Mouse (Mus musculus): ENCODE results near the gene Pde4b. TPM values are rescaled to one million over a fixed set of nuclear protein-coding genes. Genes with fewer than 3 reads are reported as not detected.
A peak's percentile ranks its signal among the peaks of the same experiment; 100 is the strongest.

Gene Pde4b
- polyA plus RNA-seq, 1 experiment, result 7.5 TPM

- Histone ChIP-seq H3K36me3 (ENCODE audit: control insufficient read depth, insufficient read depth, low read length) (no peaks in the 10 kb centered on the region), H3K27ac (ENCODE audit: control insufficient read depth, insufficient read depth, low read depth, low read length) (no peak overlapping the region; the same call in 1 of the 2 replicates), H3K4me1 (ENCODE audit: control insufficient read depth, insufficient read depth, low read length) (peaks cover 6% of the 10 kb centered on the region; the same call in 1 of the 2 replicates), H3K27me3 (ENCODE audit: control insufficient read depth, insufficient read depth, low read length) (no peaks in the 10 kb centered on the region), H3K4me3 (ENCODE audit: control insufficient read depth, low read depth, low read length) (no peak overlapping the region)
- TF ChIP-seq CTCF (IDR thresholded peaks at IDR 0.05; ENCODE audit: control insufficient read depth, insufficient read depth, insufficient replicate concordance, low read depth, low read length) (no peak), POLR2A (IDR thresholded peaks at IDR 0.05; ENCODE audit: control insufficient read depth, low read depth, low read length) (no peak)
Measured at GRCm38 (mm10) chr4:102510061-102510460, 422.7 kb downstream of the Pde4b start.

GRCm38 (mm10) chr4:102510939-102511391, 423.6 kb downstream of the Pde4b start:
- Histone ChIP-seq H3K36me3 (ENCODE audit: control insufficient read depth, insufficient read depth, low read length) (no peaks in the 10 kb centered on the region), H3K27ac (ENCODE audit: control insufficient read depth, insufficient read depth, low read depth, low read length) (peak overlapping the region; percentile 85), H3K27me3 (ENCODE audit: control insufficient read depth, insufficient read depth, low read length) (no peaks in the 10 kb centered on the region), H3K4me3 (ENCODE audit: control insufficient read depth, low read depth, low read length) (no peak overlapping the region), H3K4me1 (ENCODE audit: control insufficient read depth, insufficient read depth, low read length) (peaks cover 6% of the 10 kb centered on the region; the same call in 1 of the 2 replicates)
- no peak for TF ChIP-seq CTCF (IDR thresholded peaks at IDR 0.05; ENCODE audit: control insufficient read depth, insufficient read depth, insufficient replicate concordance, low read depth, low read length)
- TF ChIP-seq POLR2A (IDR thresholded peaks at IDR 0.05; ENCODE audit: control insufficient read depth, low read depth, low read length), result no peak

GRCm38 (mm10) chr4:102511511-102511910, 424.2 kb downstream of the Pde4b start:
- H3K4me3 ChIP-seq (ENCODE audit: control insufficient read depth, low read depth, low read length), result no peak overlapping the region
- H3K27ac ChIP-seq (ENCODE audit: control insufficient read depth, insufficient read depth, low read depth, low read length), result peak overlapping the region; percentile 85
- no peaks in the 10 kb centered on the region for H3K36me3 ChIP-seq (ENCODE audit: control insufficient read depth, insufficient read depth, low read length)
- H3K27me3 ChIP-seq (ENCODE audit: control insufficient read depth, insufficient read depth, low read length), result no peaks in the 10 kb centered on the region
- H3K4me1 ChIP-seq (ENCODE audit: control insufficient read depth, insufficient read depth, low read length), result peaks cover 6% of the 10 kb centered on the region; the same call in 1 of the 2 replicates
- TF ChIP-seq POLR2A (IDR thresholded peaks at IDR 0.05; ENCODE audit: control insufficient read depth, low read depth, low read length) (no peak), CTCF (IDR thresholded peaks at IDR 0.05; ENCODE audit: control insufficient read depth, insufficient read depth, insufficient replicate concordance, low read depth, low read length) (no peak)

- H3K27ac ChIP-seq (ENCODE audit: control insufficient read depth, insufficient read depth, low read depth, low read length), result no peak overlapping the region
- TF ChIP-seq POLR2A (IDR thresholded peaks at IDR 0.05; ENCODE audit: control insufficient read depth, low read depth, low read length), result no peak
- no peak for TF ChIP-seq CTCF (IDR thresholded peaks at IDR 0.05; ENCODE audit: control insufficient read depth, insufficient read depth, insufficient replicate concordance, low read depth, low read length)
- no peak overlapping the region for H3K4me3 ChIP-seq (ENCODE audit: control insufficient read depth, low read depth, low read length)
- no peaks in the 10 kb centered on the region for H3K27me3 ChIP-seq (ENCODE audit: control insufficient read depth, insufficient read depth, low read length)
- no peaks in the 10 kb centered on the region for H3K36me3 ChIP-seq (ENCODE audit: control insufficient read depth, insufficient read depth, low read length)
- H3K4me1 ChIP-seq (ENCODE audit: control insufficient read depth, insufficient read depth, low read length), result peaks cover 6% of the 10 kb centered on the region; the same call in 1 of the 2 replicates
Measured at GRCm38 (mm10) chr4:102512940-102513339, 425.6 kb downstream of the Pde4b start.

GRCm38 (mm10) chr4:102513514-102513913, 426.2 kb downstream of the Pde4b start:
- Histone ChIP-seq H3K4me1 (ENCODE audit: control insufficient read depth, insufficient read depth, low read length) (peaks cover 6% of the 10 kb centered on the region; the same call in 1 of the 2 replicates), H3K4me3 (ENCODE audit: control insufficient read depth, low read depth, low read length) (no peak overlapping the region), H3K27ac (ENCODE audit: control insufficient read depth, insufficient read depth, low read depth, low read length) (no peak overlapping the region), H3K27me3 (ENCODE audit: control insufficient read depth, insufficient read depth, low read length) (no peaks in the 10 kb centered on the region), H3K36me3 (ENCODE audit: control insufficient read depth, insufficient read depth, low read length) (no peaks in the 10 kb centered on the region)
- TF ChIP-seq CTCF (IDR thresholded peaks at IDR 0.05; ENCODE audit: control insufficient read depth, insufficient read depth, insufficient replicate concordance, low read depth, low read length) (no peak), POLR2A (IDR thresholded peaks at IDR 0.05; ENCODE audit: control insufficient read depth, low read depth, low read length) (no peak)

- no peak for TF ChIP-seq POLR2A (IDR thresholded peaks at IDR 0.05; ENCODE audit: control insufficient read depth, low read depth, low read length)
- Histone ChIP-seq H3K27me3 (ENCODE audit: control insufficient read depth, insufficient read depth, low read length) (no peaks in the 10 kb centered on the region), H3K4me3 (ENCODE audit: control insufficient read depth, low read depth, low read length) (no peak overlapping the region), H3K36me3 (ENCODE audit: control insufficient read depth, insufficient read depth, low read length) (no peaks in the 10 kb centered on the region), H3K27ac (ENCODE audit: control insufficient read depth, insufficient read depth, low read depth, low read length) (no peak overlapping the region), H3K4me1 (ENCODE audit: control insufficient read depth, insufficient read depth, low read length) (peaks cover 6% of the 10 kb centered on the region; the same call in 1 of the 2 replicates)
Measured at GRCm38 (mm10) chr4:102514972-102515835, 427.9 kb downstream of the Pde4b start.

- no peak for TF ChIP-seq POLR2A (IDR thresholded peaks at IDR 0.05; ENCODE audit: control insufficient read depth, low read depth, low read length)
- TF ChIP-seq CTCF (IDR thresholded peaks at IDR 0.05; ENCODE audit: control insufficient read depth, insufficient read depth, insufficient replicate concordance, low read depth, low read length), result no peak
- H3K36me3 ChIP-seq (ENCODE audit: control insufficient read depth, insufficient read depth, low read length), result no peaks in the 10 kb centered on the region
- no peaks in the 10 kb centered on the region for H3K27me3 ChIP-seq (ENCODE audit: control insufficient read depth, insufficient read depth, low read length)
- H3K4me1 ChIP-seq (ENCODE audit: control insufficient read depth, insufficient read depth, low read length), result peaks cover 4% of the 10 kb centered on the region; the same call in 1 of the 2 replicates
- H3K27ac ChIP-seq (ENCODE audit: control insufficient read depth, insufficient read depth, low read depth, low read length), result no peak overlapping the region
- H3K4me3 ChIP-seq (ENCODE audit: control insufficient read depth, low read depth, low read length), result no peak overlapping the region
Measured at GRCm38 (mm10) chr4:102516395-102516794, 429.1 kb downstream of the Pde4b start.

Measured in testis, adult 2 months (tissue).